Mouse (Mus musculus): ENCODE measurements around the gene Slc52a3. TPM values are rescaled to one million over a fixed set of nuclear protein-coding genes. Genes with fewer than 3 reads are reported as not detected.

Slc52a3 gene
- polyA plus RNA-seq, 1 experiment from 2014 or later: 0.40 TPM

GRCm38 (mm10) chr2:152022022-152022421 lies 25.7 kb downstream of the Slc52a3 start:
- Histone ChIP-seq H3K9ac (no peak overlapping the region), H3K4me1 (replicated peaks) (no peaks in the 10 kb centered on the region), H3K9me3 (replicated peaks) (no peaks in the 10 kb centered on the region), H3K4me2 (no peak overlapping the region), H3K36me3 (no peaks in the 10 kb centered on the region), H3K27me3 (peaks cover 12% of the 10 kb centered on the region), H3K27ac (no peak overlapping the region), H3K4me3 (no peak overlapping the region)
- ATAC-seq (replicated peaks; ENCODE audit: insufficient number of reproducible peaks, insufficient read depth, low FRiP score, low read depth): no peak

DNA sequence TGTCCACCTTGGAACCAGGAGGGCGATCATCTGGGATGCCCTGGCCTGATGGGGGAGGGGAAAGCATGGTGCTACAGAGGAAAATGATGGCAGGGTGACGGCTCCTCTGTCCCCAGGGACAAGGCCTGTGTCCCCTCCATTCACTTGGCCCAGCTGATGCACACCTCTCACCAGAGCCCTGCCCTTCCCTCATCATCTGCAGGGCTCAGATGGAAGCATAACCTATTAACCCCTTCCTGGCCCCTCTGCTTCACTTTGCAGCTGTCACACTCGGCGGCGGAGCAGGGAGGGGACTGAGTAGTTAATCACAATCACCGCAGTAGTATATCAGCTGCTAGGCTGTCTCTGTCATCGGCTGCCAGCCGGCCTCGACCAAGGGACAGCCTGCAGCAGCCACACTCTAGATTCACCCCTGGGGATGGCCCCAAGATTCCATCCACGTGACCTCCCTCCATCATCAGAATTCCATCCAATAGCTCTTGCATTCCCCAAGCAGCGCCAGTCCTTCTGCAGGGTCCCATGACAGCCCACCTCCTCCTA lies 28.6 kb downstream of the Slc52a3 start:
- Histone ChIP-seq H3K4me2 (no peak overlapping the region), H3K27ac (no peak overlapping the region), H3K9me3 (replicated peaks) (no peaks in the 10 kb centered on the region), H3K9ac (no peak overlapping the region), H3K27me3 (peaks cover 36% of the 10 kb centered on the region), H3K4me1 (replicated peaks) (peaks cover 6% of the 10 kb centered on the region), H3K4me3 (no peak overlapping the region), H3K36me3 (no peaks in the 10 kb centered on the region)
- ATAC-seq (replicated peaks; ENCODE audit: insufficient number of reproducible peaks, insufficient read depth, low FRiP score, low read depth): no peak
- 30% methylated on average over 11 of the region's 11 CpGs for WGBS

DNA sequence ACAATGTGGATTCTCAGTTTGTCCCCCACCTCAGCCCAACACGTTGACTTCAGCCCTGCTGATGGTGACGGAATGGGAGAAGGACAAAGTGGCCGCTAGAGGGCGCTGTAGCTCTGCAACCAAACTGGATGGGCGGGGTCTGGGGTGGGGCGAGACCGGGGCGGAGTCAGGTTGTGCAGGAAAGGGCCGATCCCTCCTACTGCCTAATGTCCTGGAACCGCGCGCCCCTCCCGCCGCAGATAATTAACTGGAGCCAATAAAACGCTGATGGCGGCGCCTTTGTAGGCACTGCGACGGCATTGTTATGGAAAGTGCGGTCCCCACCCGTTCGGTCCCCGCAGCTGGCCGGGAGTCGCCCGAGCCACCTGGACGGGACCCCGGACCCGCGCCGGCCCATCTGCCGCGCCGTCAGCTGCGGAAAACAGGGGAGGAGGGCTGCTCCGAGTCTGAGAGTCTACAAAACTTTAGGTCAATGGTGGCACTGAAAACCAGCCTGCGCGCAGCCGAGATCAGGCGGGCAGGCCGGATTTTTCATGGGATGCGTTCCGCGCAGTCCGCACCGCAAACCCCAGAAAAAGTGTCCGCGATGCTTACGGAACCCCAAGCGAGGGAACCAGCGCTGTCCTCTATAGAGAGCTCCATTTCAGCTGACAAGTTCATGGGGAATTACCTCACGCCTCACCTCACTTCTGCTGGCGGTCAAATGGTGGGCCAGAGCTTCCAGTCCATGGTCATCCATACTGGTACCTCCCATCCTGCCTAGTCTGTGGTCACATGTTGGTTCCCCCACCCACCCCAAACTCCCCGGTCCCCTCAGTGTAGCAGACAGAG lies 33.2 kb downstream of the Slc52a3 start:
- Histone ChIP-seq H3K4me2 (peak overlapping the region; percentile 99), H3K27me3 (peaks cover 77% of the 10 kb centered on the region), H3K9ac (peak overlapping the region; percentile 64), H3K36me3 (no peaks in the 10 kb centered on the region), H3K4me1 (replicated peaks) (peaks cover 6% of the 10 kb centered on the region), H3K4me3 (peak overlapping the region; percentile 75), H3K9me3 (replicated peaks) (no peaks in the 10 kb centered on the region), H3K27ac (no peak overlapping the region)
- ATAC-seq (replicated peaks; ENCODE audit: insufficient number of reproducible peaks, insufficient read depth, low FRiP score, low read depth): peak; percentile 89
- under 1% methylated on average over 54 of the region's 54 CpGs for WGBS

- peaks cover 75% of the 10 kb centered on the region for H3K27me3 ChIP-seq
- 72% methylated on average over 5 of the region's 5 CpGs for WGBS
- no peaks in the 10 kb centered on the region for H3K36me3 ChIP-seq
- no peak overlapping the region for H3K4me3 ChIP-seq
- H3K4me1 ChIP-seq (replicated peaks): peaks cover 6% of the 10 kb centered on the region
- no peaks in the 10 kb centered on the region for H3K9me3 ChIP-seq (replicated peaks)
- H3K9ac ChIP-seq: no peak overlapping the region
- H3K4me2 ChIP-seq: no peak overlapping the region
- no peak for ATAC-seq (replicated peaks; ENCODE audit: insufficient number of reproducible peaks, insufficient read depth, low FRiP score, low read depth)
- H3K27ac ChIP-seq: no peak overlapping the region
Measured at GRCm38 (mm10) chr2:152030986-152031385, 34.7 kb downstream of the Slc52a3 start.

DNA sequence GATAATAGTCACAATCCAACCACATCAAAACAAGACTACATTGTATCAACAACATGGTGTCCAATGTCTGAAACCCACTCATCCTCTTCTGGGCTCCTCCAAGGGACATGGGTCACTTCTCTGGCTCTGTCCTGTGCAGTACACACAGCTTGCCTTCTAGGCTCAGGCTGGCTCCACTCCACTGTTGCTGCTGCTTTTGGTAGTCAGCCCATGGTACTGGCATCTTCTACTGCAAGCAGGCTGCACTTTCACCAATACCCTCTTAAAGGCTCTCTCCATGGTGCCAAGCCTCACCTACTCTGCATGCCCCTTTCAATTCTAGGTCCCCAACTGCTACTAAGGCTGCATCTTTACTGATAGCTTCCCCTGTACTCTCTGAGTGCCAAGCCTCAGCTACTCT lies 43.8 kb downstream of the Slc52a3 start:
- H3K9me3 ChIP-seq (replicated peaks): no peaks in the 10 kb centered on the region
- H3K36me3 ChIP-seq: no peaks in the 10 kb centered on the region
- H3K4me3 ChIP-seq: no peak overlapping the region
- H3K4me2 ChIP-seq: no peak overlapping the region
- H3K9ac ChIP-seq: no peak overlapping the region
- no peaks in the 10 kb centered on the region for H3K4me1 ChIP-seq (replicated peaks)
- no peak for ATAC-seq (replicated peaks; ENCODE audit: insufficient number of reproducible peaks, insufficient read depth, low FRiP score, low read depth)
- H3K27me3 ChIP-seq: peaks cover 48% of the 10 kb centered on the region
- H3K27ac ChIP-seq: no peak overlapping the region

GRCm38 (mm10) chr2:152047116-152048002 lies 51.0 kb downstream of the Slc52a3 start:
- H3K36me3 ChIP-seq: no peaks in the 10 kb centered on the region
- WGBS: 3% methylated on average over 25 of the region's 25 CpGs
- peaks cover 79% of the 10 kb centered on the region for H3K27me3 ChIP-seq
- ATAC-seq (replicated peaks; ENCODE audit: insufficient number of reproducible peaks, insufficient read depth, low FRiP score, low read depth): no peak
- peak overlapping the region; percentile 55; the same call in 1 of the 2 replicates for H3K4me3 ChIP-seq
- no peak overlapping the region for H3K27ac ChIP-seq
- peaks cover 28% of the 10 kb centered on the region for H3K4me1 ChIP-seq (replicated peaks)
- no peaks in the 10 kb centered on the region for H3K9me3 ChIP-seq (replicated peaks)
- H3K4me2 ChIP-seq: peak overlapping the region; percentile 97; the same call in 1 of the 2 replicates
- no peak overlapping the region for H3K9ac ChIP-seq

DNA sequence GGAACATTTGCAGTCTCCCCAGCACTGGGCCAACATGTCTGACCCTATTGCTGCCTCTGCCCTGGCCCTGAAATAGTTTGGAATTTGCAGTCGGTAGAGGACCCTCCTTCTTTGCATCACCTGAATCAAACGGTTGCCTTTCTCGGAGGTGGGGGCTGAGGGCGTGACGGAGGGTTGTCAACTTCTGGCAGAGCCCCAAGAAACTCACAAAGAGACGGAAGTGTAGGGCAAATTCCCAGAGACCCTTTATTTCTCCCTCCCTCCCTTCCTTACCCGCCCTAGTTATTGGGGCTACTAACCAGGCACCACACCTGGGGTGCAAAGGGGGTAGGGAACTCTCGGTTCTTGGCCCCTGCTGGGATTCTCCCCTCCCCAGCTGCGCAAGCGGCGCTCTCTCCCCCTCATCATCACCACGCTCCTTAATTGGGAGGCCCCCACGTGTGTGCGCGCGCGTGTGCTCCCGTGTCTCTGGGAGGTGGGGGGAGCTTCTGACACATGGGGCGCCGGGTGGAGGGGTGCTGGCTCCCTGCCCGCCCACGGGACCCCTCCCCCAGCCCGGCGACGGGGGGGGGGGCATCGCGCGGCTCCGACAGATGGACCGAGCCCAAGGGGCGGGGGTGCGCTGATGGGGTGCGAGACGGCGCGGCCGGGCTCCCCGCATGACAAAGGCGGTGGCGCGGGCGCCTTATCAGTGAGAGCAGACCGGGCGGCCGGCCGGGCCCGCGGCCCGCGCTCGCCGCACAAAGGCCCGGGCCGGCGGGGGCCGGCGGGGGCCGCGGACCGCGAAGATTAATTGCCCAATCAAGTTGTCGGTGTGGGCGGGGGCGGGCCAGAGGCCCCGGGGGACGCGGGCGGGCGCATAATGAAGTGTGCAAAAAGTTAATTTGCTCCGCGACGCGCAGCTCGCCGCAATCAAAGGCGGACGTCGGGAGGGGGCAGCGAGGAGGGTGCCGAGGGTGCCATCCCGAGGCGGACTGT lies 52.0 kb downstream of the Slc52a3 start:
- Histone ChIP-seq H3K27ac (no peak overlapping the region), H3K4me2 (peak overlapping the region; percentile 97), H3K4me3 (peak overlapping the region; percentile 55), H3K36me3 (no peaks in the 10 kb centered on the region), H3K4me1 (replicated peaks) (peaks cover 28% of the 10 kb centered on the region), H3K27me3 (peaks cover 88% of the 10 kb centered on the region), H3K9ac (peak overlapping the region; percentile 47), H3K9me3 (replicated peaks) (no peaks in the 10 kb centered on the region)
- ATAC-seq (replicated peaks; ENCODE audit: insufficient number of reproducible peaks, insufficient read depth, low FRiP score, low read depth): no peak
- 1% methylated on average over 80 of the region's 82 CpGs for WGBS

DNA sequence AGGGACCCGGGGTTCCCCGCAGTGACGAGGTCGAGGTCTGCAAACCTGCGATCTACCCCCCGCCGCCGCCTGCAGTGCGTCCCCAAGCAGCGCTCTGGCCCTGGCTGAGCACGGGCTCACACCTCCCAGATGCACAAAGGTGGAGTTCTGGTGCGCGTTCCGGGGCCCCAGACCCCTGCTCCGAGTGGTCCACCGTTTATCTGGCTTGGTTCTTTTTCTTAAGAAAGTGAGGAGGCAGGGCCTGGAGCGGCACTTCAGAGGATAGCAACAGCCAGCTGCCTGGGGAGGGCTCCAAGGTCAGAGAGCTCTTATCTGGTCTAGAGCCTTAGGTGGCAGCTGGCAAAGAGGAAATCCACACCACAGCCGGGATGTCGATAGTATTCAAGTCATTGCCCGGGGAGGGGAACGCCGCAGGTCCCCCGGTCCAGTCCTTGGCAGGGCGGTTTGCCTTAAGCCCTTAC lies 52.7 kb downstream of the Slc52a3 start:
- H3K4me2 ChIP-seq: peak overlapping the region; percentile 97
- no peak for ATAC-seq (replicated peaks; ENCODE audit: insufficient number of reproducible peaks, insufficient read depth, low FRiP score, low read depth)
- H3K27me3 ChIP-seq: peaks cover 90% of the 10 kb centered on the region
- no peak overlapping the region for H3K27ac ChIP-seq
- no peaks in the 10 kb centered on the region for H3K36me3 ChIP-seq
- 1% methylated on average over 24 of the region's 24 CpGs for WGBS
- peak overlapping the region; percentile 47 for H3K9ac ChIP-seq
- H3K4me3 ChIP-seq: peak overlapping the region; percentile 55
- H3K4me1 ChIP-seq (replicated peaks): peaks cover 28% of the 10 kb centered on the region
- no peaks in the 10 kb centered on the region for H3K9me3 ChIP-seq (replicated peaks)

GRCm38 (mm10) chr2:152049611-152050270 lies 53.4 kb downstream of the Slc52a3 start:
- 4% methylated on average over 13 of the region's 13 CpGs for WGBS
- peak overlapping the region; percentile 55 for H3K4me3 ChIP-seq
- 0 out of 2 replicates have a peak overlapping the region, but pooled peaks have one; percentile 47 for H3K9ac ChIP-seq
- H3K4me2 ChIP-seq: peak overlapping the region; percentile 97
- peaks cover 28% of the 10 kb centered on the region for H3K4me1 ChIP-seq (replicated peaks)
- H3K36me3 ChIP-seq: no peaks in the 10 kb centered on the region
- H3K9me3 ChIP-seq (replicated peaks): no peaks in the 10 kb centered on the region
- no peak overlapping the region for H3K27ac ChIP-seq
- H3K27me3 ChIP-seq: peaks cover 91% of the 10 kb centered on the region
- no peak for ATAC-seq (replicated peaks; ENCODE audit: insufficient number of reproducible peaks, insufficient read depth, low FRiP score, low read depth)

DNA sequence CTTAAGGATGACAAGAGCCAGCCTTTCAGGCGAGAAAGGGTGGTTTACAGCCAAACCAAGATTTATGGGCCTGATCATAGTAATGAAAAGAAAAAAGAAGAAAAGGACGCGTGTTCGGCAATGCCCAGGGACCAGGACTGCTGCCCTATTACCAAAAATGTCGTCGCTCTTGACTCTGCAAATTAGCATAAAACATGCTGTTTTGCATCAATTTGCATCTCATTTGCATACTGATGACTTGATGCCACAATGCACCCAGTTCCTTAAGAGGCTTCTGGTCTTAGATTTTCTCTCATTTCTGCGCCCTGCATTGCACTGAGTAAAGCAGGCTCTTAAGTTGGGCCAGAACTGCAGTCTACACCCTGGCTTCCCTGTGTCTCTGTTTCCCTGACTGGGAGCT lies 54.0 kb downstream of the Slc52a3 start:
- ATAC-seq (replicated peaks; ENCODE audit: insufficient number of reproducible peaks, insufficient read depth, low FRiP score, low read depth): no peak
- Histone ChIP-seq H3K36me3 (no peaks in the 10 kb centered on the region), H3K9me3 (replicated peaks) (no peaks in the 10 kb centered on the region), H3K4me2 (no peak overlapping the region), H3K27me3 (peaks cover 89% of the 10 kb centered on the region), H3K9ac (no peak overlapping the region), H3K27ac (no peak overlapping the region), H3K4me3 (no peak overlapping the region), H3K4me1 (replicated peaks) (peaks cover 28% of the 10 kb centered on the region)
- 11% methylated on average over 7 of the region's 7 CpGs for WGBS

Data from heart, embryonic 15.5 days (tissue).